In the genomic region with DNA sequence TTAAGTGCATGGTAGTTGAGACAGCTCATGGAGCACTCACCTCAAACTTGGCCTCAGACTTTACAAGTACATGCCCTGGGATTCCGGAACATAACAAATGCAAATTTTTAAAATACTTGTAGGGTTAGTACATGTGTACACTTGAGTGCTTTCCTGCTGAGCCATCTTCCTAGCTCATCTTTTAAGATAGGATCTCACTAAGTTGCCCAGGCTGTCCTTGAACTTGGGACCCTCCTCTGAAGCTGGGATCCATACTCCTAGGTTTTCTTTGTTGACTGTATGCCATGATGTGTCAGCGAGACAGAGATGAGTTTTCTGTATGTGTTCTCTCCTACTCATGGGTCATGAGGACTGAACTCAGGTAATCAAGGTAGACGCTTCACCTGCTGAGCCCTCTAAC, we compare ENCODE assay signal across 26 mouse cellular contexts. TPM values are rescaled to one million over a fixed set of nuclear protein-coding genes. Genes with fewer than 3 reads are reported as not detected.
DNase-seq lines count a peak whose midpoint lies in the region; ATAC-seq lines count a peak whose summit lies in the region.
"Had no signal": no experiment of that assay in that cellular context is flagged by ENCODE, and none has a peak within 500 bp of the region (broad histone marks: within the 10 kb centered on the region; RNA-seq: fewer than 3 reads in every experiment).

No protein-coding gene starts in this region.

- no peaks in the 10 kb centered on the region for H3K4me1 ChIP-seq in forebrain, embryonic 13.5 days
- H3K4me1 ChIP-seq in forebrain, embryonic 11.5 days (replicated peaks; ENCODE audit: control insufficient read depth, insufficient read depth, low read length), result no peaks in the 10 kb centered on the region

- no peaks in the 10 kb centered on the region for H3K36me3 ChIP-seq in forebrain, embryonic 13.5 days (ENCODE audit: poor library complexity, severe bottlenecking)
- no peaks in the 10 kb centered on the region for H3K36me3 ChIP-seq in forebrain, embryonic 11.5 days (ENCODE audit: control insufficient read depth, insufficient read depth, low read length)
- H3K36me3 ChIP-seq: G1E had no signal

- WGBS in forebrain, embryonic 13.5 days, result 94% methylated on average over 3 of the region's 3 CpGs
- WGBS in forebrain, embryonic 11.5 days, result 88% methylated on average over 3 of the region's 3 CpGs

- DNase-seq in ES-CJ7 (ENCODE audit: low read depth, low spot score), result peak; percentile 70
- DNase-seq in R1 (ENCODE audit: low read depth, low spot score), result peak; percentile 85
- DNase-seq in ZHBTc4 (ENCODE audit: low read depth, low spot score), result peak; percentile 72
- no peak for DNase-seq in Muller cell, postnatal 12 days (ENCODE audit: inconsistent ontology term)
- no peak for DNase-seq in forebrain, embryonic 11.5 days (ENCODE audit: low spot score)
- DNase-seq: adrenal gland, adult 2 months; adrenal gland, adult 8-10 months; adrenal gland, postnatal 10 days; adrenal gland, postnatal 14 days; adrenal gland, postnatal 25 days; adrenal gland, postnatal 36 days; B cell, adult 2 months; cerebellum, adult 11 months; cerebellum, adult 11-12 months; cerebellum, adult 18-20 months; cerebellum, adult 8-10 months; cerebellum, adult 9-10 months; cerebellum, adult 9-11 months had no signal

- no peak overlapping the region for H3K4me3 ChIP-seq in forebrain, embryonic 13.5 days
- H3K4me3 ChIP-seq in forebrain, embryonic 11.5 days (ENCODE audit: low read depth, low read length), result no peak overlapping the region

- no peak overlapping the region for H3K4me2 ChIP-seq in forebrain, embryonic 13.5 days
- no peak overlapping the region for H3K4me2 ChIP-seq in forebrain, embryonic 11.5 days (ENCODE audit: low read depth, low read length, severe bottlenecking)

- no peaks in the 10 kb centered on the region for H3K9me3 ChIP-seq in forebrain, embryonic 13.5 days (replicated peaks)
- H3K9me3 ChIP-seq in forebrain, embryonic 11.5 days (ENCODE audit: control insufficient read depth, low read length), result no peaks in the 10 kb centered on the region
- H3K9me3 ChIP-seq: G1E had no signal

- H3K27ac ChIP-seq in forebrain, embryonic 13.5 days, result no peak overlapping the region
- no peak overlapping the region for H3K27ac ChIP-seq in forebrain, embryonic 11.5 days (ENCODE audit: low read depth, low read length)

- ATAC-seq in forebrain, embryonic 13.5 days, result no peak
- no peak for ATAC-seq in forebrain, embryonic 11.5 days (replicated peaks; ENCODE audit: low FRiP score)
- ATAC-seq: activated CD4-positive, CD25-positive, alpha-beta regulatory T cell, adult 4 months; CD4-positive, CD25-positive, alpha-beta regulatory T cell, adult 4 months; Patski had no signal

- peaks cover 23% of the 10 kb centered on the region for H3K27me3 ChIP-seq in forebrain, embryonic 13.5 days
- H3K27me3 ChIP-seq in forebrain, embryonic 11.5 days (ENCODE audit: control insufficient read depth, insufficient read depth, low read length), result peaks cover 17% of the 10 kb centered on the region
- H3K27me3 ChIP-seq: CH12.LX, Patski had no signal

- H3K9ac ChIP-seq in forebrain, embryonic 13.5 days, result no peak overlapping the region
- H3K9ac ChIP-seq in forebrain, embryonic 11.5 days (ENCODE audit: low read length), result no peak overlapping the region

RNA-seq across cellular contexts. Expression of gene Nlrp12, which starts 26.7 kb away (rescaled TPM):
- not detected in 2 replicates for polyA plus RNA-seq in forebrain, embryonic 13.5 days (2015; fragmentation: Nextera tagmentation; extraction: Ambion mirVana)
- polyA plus RNA-seq in forebrain, embryonic 11.5 days (2014; fragmentation: Nextera tagmentation; extraction: Ambion mirVana), result not detected in 2 replicates
- polyA plus RNA-seq: brain, embryonic 14.5 days; CD4-positive, CD25-positive, alpha-beta regulatory T cell, adult 4 months; cerebellum, adult 2 months; G1E; Patski had no signal

RNA-seq across cellular contexts. Expression of gene AU018091, which starts 53.8 kb away (rescaled TPM):
- not detected in 2 replicates for polyA plus RNA-seq in forebrain, embryonic 13.5 days (2015; fragmentation: Nextera tagmentation; extraction: Ambion mirVana)
- polyA plus RNA-seq in forebrain, embryonic 11.5 days (2014; fragmentation: Nextera tagmentation; extraction: Ambion mirVana), result 0.05 and 0.37 TPM in 2 replicates
- polyA plus RNA-seq: activated CD4-positive, CD25-positive, alpha-beta regulatory T cell, adult 4 months; adrenal gland, adult 2 months; CD4-positive, CD25-positive, alpha-beta regulatory T cell, adult 4 months; cerebellum, adult 2 months; G1E had no signal

Comparison
In these comparisons a context has a peak if more than half of its experiments do, and no peak if none do; other contexts are left out.
1. DNase-seq: peak in ES-CJ7 (single experiment), R1 (single experiment) and ZHBTc4 (single experiment); none in Muller cell, postnatal 12 days (single experiment) and forebrain, embryonic 11.5 days (single experiment).